Mouse (Mus musculus): ENCODE data around the gene Abl2.

The Abl2 gene

GRCm38 (mm10) chr1:156672720-156673475 lies 114.3 kb downstream of the Abl2 start:
- peak in 1 of 2 experiments; percentile 35 for DNase-seq

- peak; percentile 50 to 64 for DNase-seq
Observed at GRCm38 (mm10) chr1:156673476-156674194, 115.0 kb downstream of the Abl2 start.

- DNase-seq = peak; percentile 84 to 91
Observed at GRCm38 (mm10) chr1:156674195-156675000, 115.8 kb downstream of the Abl2 start, which contains the start of gene Tor3a. Gene Tor3a (minus strand): TSS chr1:156674356.

- peak; percentile 76 to 77 for DNase-seq
Observed at GRCm38 (mm10) chr1:156676171-156676570, 117.6 kb downstream of the Abl2 start.

- no peak for DNase-seq
Observed at GRCm38 (mm10) chr1:156676596-156676995, 118.0 kb downstream of the Abl2 start.

- no peak for DNase-seq
Observed at GRCm38 (mm10) chr1:156677230-156677629, 118.6 kb downstream of the Abl2 start.

GRCm38 (mm10) chr1:156679599-156679998 lies 121.0 kb downstream of the Abl2 start:
- no peak for DNase-seq

- peak in 1 of 2 experiments; percentile 44 for DNase-seq
Observed at GRCm38 (mm10) chr1:156686025-156686661, 127.6 kb downstream of the Abl2 start.

Data from kidney, postnatal 4 days (tissue).